Mouse (Mus musculus) brain, adult 2 months (tissue): ENCODE results near the gene Cep89.

ENCODE experiments used
- DNase-seq: peaks from one replicate; pipeline ENCODE4 v3.0.0; 2011; ENCODE audit warnings: low read depth, low spot score

Cep89 gene

GRCm38 (mm10) chr7:35485126-35485525 is 88.3 kb downstream of the Cep89 start:
- DNase-seq: no peak

- DNase-seq: no peak
Measured at GRCm38 (mm10) chr7:35486553-35486952, 89.7 kb downstream of the Cep89 start.
